Mouse (Mus musculus) gastrocnemius, postnatal 36 days (tissue): ENCODE measurements at regions not wholly inside any gene's neighbourhood (a gene's known extent, or its start where the extent isn't known, plus 50 kb on each side); places are given as distances from the start of the nearest gene placed in this dataset.

ENCODE experiments used
- DNase-seq, 2 experiments: peaks; one replicate each; pipeline ENCODE4 v3.0.0; 2022
- intact Hi-C: fragments of 180-260 bp; cut with DNase I; formaldehyde crosslinking; loops from one replicate; pipeline ENCODE4 v1.15.1; 2025

DNA sequence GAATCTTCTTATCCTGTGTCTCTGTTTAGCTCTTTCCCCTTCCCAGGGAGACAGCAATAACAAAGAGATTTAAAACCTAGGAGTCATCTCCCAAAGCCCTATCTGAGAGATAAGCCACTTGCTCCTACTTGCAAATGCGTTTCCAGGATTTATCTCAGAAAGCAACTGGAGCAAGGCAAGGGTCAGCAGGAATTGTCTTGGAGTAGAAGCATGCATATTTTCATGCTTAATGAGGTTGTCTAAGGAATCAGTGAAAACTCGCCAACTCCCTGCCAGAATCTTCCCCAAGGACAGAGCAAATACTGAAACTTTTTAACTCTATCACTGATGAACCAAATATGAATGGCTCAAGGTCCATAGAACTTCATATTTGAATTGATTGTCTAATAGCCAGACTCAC is 234.6 kb upstream of the Cd180 start:
- intact Hi-C loops, result no loop called here
- no peak for DNase-seq

DNA sequence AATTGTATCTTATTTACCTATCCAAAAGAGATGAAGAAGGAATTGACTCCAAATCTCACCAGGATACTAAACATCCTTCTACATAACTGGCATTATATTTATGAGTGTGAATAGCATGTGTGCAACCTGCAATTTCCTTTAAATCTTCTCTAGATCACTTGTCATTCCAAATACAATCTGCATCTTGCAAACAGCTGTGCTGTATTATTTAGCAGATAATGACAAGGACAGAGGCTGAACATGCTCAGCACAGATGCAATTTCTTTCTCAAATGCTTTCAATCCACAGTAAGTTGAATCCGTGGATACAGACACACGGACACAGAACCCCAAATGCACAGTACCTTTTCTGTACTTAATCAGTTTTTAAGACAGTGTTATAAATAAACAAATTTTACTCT is 229.4 kb upstream of the Cd180 start:
- intact Hi-C loops, result no loop called here
- DNase-seq, result no peak

- intact Hi-C loops, result no loop called here
- DNase-seq, result no peak
Measured at GRCm38 (mm10) chr13:102481906-102482305, 211.5 kb upstream of the Cd180 start.

GRCm38 (mm10) chr13:102482451-102482850 is 210.9 kb upstream of the Cd180 start:
- intact Hi-C loops, result no loop called here
- DNase-seq, result no peak

GRCm38 (mm10) chr13:102487416-102488097 is 205.8 kb upstream of the Cd180 start:
- intact Hi-C loops, result no loop called here
- DNase-seq, result no peak

DNA sequence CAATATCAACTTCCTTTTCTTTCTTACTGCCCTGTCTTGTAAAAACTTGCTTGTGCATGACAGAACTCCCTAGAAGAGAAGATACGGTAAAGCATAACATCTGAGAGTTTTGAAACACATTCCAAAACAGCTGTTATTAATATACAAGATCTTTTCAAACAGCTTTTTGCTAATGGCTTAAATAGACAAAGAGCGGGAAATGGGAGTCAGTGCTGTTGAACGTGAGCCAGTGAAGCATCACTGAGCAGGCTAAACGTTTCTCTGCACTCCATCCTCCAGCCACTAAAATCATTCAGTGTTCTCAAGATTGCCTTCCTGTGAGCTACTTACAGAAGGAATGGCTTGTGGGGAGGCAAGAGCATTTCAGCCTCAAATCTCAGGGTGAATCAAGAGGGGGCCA is 202.0 kb upstream of the Cd180 start:
- intact Hi-C loops, result no loop called here
- DNase-seq, result no peak

GRCm38 (mm10) chr13:102504157-102504947 is 189.0 kb upstream of the Cd180 start:
- no peak for DNase-seq
- intact Hi-C loops, result no loop called here

- intact Hi-C loops, result no loop called here
- DNase-seq, result no peak
Measured at GRCm38 (mm10) chr13:102507226-102507625, 186.1 kb upstream of the Cd180 start.

GRCm38 (mm10) chr13:102507916-102508315 is 185.4 kb upstream of the Cd180 start:
- no peak for DNase-seq
- intact Hi-C loops, result no loop called here

GRCm38 (mm10) chr13:102510733-102511279 is 182.6 kb upstream of the Cd180 start:
- intact Hi-C loops, result no loop called here
- no peak for DNase-seq

DNA sequence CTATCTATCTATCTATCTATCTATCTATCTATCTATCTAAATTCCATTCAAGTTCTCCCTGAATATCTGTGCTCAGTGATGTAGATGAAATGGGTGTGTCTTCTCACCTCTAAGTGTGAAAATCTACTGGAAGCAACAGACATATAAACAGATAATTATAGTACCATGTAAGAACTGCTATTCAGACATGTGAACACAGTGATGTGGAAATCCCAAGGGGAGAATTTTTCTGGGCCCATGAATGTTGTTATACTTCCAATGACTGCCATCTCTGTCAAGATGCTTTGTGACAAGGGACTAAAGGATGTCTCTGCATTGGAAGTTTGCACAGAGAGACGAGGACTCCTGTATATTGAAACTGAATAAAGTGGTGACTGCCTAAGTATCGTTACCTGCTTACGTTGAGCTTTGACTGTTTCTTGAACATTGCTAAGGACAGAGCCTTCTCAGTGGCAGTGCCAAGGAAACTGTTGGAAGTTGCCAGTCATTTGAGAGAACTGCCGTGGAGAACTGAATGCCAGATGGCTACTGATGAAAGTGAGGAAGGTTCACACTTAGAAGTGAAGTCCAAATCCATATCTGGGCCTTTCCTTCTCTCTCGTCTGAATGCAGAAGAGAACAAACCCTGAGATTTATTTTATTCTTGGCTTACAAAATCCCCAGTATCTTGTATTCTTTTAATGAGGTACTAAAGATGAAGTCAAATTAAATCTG is 175.0 kb upstream of the Cd180 start:
- DNase-seq, result no peak
- intact Hi-C loops, result no loop called here

GRCm38 (mm10) chr13:102521427-102521826 is 171.9 kb upstream of the Cd180 start:
- DNase-seq, result no peak

GRCm38 (mm10) chr13:102522080-102522479 is 171.3 kb upstream of the Cd180 start:
- no peak for DNase-seq
- intact Hi-C loops, result no loop called here

More at GRCm38 (mm10) chr13:102521427-102521826, 171.9 kb upstream of the Cd180 start:
- intact Hi-C loops, result no loop called here

DNA sequence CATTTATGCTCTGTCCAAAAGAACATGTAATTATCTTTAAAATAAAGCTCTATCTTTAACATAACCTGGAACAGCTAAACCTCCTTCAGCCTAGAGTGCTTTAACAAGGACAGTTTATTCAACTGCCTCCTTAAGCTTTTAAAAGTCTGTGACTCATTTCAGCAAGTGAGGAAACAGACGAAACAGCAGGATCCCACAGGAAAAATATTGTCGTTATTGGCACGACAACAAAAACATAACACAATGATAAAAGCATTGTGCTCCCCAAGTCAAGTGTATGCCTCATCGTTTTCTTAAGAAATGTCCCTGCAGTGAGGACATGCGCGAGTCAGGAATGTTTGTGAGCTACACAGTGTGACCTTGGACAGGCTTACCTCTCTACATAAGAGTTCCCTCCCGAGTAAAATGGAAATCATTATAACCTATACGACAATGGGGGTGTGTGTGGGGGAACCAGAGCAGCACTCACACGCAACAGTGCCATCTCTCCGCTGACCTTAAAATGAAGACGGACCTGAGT is 166.7 kb upstream of the Cd180 start:
- no peak for DNase-seq
- intact Hi-C loops, result no loop called here

DNA sequence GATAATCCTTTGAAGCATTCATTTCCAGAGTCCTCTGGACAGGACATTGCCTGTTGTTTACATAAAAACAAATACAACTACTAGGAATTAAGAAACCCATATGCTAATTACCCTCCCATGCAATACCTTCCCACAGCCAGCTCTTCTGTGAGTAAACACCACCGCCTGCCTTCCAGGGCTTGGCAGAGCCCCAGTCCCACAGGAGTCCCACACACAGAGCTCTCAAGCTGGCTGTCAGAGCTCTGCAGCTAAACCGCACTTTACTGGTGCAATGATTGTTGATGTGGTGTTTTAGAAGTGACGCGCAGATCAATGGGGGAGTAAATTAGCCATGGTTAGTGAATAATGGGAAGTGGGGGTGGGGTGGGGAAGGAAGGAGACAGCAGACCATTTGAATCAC is 159.6 kb upstream of the Cd180 start:
- intact Hi-C loops, result no loop called here
- DNase-seq, result peak in 1 of 2 experiments; percentile 28

- no peak for DNase-seq
- intact Hi-C loops, result no loop called here
Measured at GRCm38 (mm10) chr13:102537424-102538242, 155.7 kb upstream of the Cd180 start.

GRCm38 (mm10) chr13:102540436-102540835 is 152.9 kb upstream of the Cd180 start:
- no peak for DNase-seq
- intact Hi-C loops, result no loop called here

GRCm38 (mm10) chr13:102544359-102545165 is 148.8 kb upstream of the Cd180 start:
- no peak for DNase-seq
- intact Hi-C loops, result no loop called here
